Mouse (Mus musculus): ENCODE measurements at regions not wholly inside any gene's neighbourhood (a gene's known extent, or its start where the extent isn't known, plus 50 kb on each side); places are given as distances from the start of the nearest gene placed in this dataset.

- no peak for DNase-seq (ENCODE audit: low read depth, low spot score)
Observed at GRCm38 (mm10) chr12:106864076-106864475, 624.4 kb upstream of the 3110018I06Rik start.

GRCm38 (mm10) chr12:106868036-106868435 lies 620.4 kb upstream of the 3110018I06Rik start:
- DNase-seq (ENCODE audit: low read depth, low spot score): no peak

- no peak for DNase-seq (ENCODE audit: low read depth, low spot score)
Observed at GRCm38 (mm10) chr12:106871481-106871880, 617.0 kb upstream of the 3110018I06Rik start.

DNA sequence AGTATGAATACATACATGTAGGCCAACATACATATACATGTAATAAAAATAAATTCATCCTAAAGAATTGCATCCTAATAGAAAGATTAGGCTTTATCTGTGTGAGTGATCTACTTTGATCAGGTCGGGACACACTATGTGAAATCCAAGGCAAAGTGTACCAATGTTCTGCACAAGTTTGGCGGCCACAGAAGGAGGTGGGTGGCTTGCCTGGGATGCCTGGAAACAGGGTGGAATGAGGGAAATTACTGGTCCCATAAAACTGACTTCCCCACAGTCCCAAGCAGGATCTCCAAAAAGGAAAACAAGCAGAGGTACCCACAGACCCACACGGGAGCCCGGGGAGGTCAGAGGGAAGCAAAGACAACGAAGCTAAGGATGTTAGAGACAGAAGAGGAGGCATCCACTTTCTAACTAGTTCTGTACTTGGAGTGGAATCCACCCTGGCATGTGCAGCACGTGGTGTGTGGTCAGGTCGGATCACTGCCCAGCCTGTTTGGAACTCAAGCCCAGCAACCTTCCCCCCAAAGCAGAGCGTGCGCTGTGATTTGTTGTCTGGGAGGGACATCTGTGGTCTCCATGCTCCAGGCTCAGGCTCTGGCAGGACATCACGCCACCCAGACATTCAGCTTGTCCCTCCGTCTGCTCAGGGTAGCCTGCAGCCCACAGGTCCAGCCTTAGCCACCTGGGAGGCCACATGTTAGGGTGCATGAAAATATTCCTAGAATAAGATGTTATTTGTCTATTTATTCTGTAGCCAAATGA lies 615.3 kb upstream of the 3110018I06Rik start:
- DNase-seq (ENCODE audit: low read depth, low spot score): no peak

GRCm38 (mm10) chr12:106890319-106890718 lies 598.1 kb upstream of the 3110018I06Rik start:
- no peak for DNase-seq (ENCODE audit: low read depth, low spot score)

GRCm38 (mm10) chr12:106894061-106894460 lies 594.4 kb upstream of the 3110018I06Rik start:
- DNase-seq (ENCODE audit: low read depth, low spot score): no peak

- no peak for DNase-seq (ENCODE audit: low read depth, low spot score)
Observed at GRCm38 (mm10) chr12:106904202-106904601, 584.2 kb upstream of the 3110018I06Rik start.

DNA sequence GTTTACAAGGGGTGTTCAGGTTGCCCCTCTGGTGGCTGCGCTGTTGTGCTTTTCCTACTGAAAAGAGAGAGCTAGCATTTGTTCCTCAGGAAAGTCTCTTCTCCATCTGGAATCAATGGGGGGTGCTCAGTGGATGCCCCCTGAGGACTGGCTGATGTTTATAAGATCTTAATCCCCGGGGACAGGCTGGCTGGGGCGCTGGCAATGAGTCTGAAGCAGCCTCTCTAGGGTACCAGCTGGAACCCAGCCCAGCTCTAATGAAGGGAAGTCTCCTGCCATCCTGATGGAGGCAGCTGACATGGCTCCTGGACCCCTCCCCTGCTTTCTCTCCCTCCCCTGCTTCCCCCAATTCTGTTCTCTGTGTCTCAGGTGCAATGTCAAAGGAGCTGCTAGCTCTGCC lies 575.6 kb upstream of the 3110018I06Rik start:
- no peak for DNase-seq (ENCODE audit: low read depth, low spot score)

DNA sequence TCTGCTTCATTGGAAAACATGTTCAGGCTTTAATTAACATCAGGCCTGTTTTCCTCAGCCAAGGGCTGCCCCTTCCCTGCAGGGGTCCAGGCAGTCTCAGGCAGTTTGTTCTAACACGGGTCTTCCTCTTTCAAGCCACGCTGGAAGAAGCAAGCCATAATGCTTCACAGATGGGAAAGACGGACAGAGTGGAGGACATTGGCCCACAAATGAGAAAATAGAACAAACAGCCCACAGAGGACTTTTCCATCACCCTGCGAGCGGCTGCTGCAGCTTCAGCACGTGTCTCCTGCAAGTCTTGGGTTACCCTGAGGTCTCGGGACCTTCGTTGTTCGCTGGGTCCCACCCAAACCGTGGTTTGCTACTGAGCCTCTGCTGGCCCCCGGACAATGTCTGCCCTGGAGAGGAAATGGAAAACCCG lies 565.9 kb upstream of the 3110018I06Rik start:
- no peak for DNase-seq (ENCODE audit: low read depth, low spot score)

- DNase-seq (ENCODE audit: low read depth, low spot score): no peak
Observed at GRCm38 (mm10) chr12:106928389-106928788, 560.0 kb upstream of the 3110018I06Rik start.

GRCm38 (mm10) chr12:106929161-106929560 lies 559.3 kb upstream of the 3110018I06Rik start:
- DNase-seq (ENCODE audit: low read depth, low spot score): no peak

GRCm38 (mm10) chr12:106931591-106931990 lies 556.8 kb upstream of the 3110018I06Rik start:
- DNase-seq (ENCODE audit: low read depth, low spot score): no peak

DNA sequence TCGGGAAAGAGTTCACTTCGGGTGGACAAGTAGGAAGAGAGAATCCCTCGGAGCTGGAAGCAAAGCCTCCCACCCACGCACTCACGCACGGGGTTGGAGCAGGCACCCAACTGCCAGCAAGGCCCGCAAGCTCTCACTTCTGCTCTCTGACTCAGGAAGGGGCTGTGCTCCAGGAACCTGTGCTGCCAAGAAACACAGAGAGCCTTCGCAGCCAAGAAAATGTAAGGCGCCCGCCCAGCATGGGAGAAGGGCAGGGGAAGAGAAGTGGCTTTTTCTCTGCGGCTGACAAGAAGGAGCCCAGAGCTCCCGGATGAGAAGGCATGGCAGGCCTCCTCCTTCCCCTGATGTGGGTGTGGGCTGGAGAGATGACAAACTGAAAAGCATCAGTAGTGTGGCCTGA lies 549.1 kb upstream of the 3110018I06Rik start:
- peak; percentile 9 for DNase-seq (ENCODE audit: low read depth, low spot score)

- DNase-seq (ENCODE audit: low read depth, low spot score): peak; percentile 34
Observed at GRCm38 (mm10) chr12:106943874-106944273, 544.6 kb upstream of the 3110018I06Rik start.

DNA sequence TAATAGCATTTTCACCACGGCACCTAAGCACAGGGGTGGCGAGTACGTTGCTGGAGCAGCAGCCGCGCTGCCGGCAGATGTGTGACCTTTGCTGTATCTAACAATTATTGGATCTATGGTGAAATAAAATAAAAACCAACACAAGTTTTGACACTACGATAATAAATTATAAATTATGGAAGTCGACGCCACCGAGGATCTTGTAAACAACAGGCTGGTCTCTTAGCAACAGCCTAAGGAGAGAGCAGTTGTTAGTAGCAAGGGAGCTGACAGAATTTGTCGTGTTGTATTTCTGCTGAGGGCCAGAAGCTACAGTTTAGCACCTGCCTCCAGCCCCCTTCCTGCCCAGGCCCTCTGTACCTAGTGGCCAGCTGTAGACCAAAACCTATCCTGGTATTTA lies 535.8 kb upstream of the 3110018I06Rik start:
- no peak for DNase-seq (ENCODE audit: low read depth, low spot score)

- DNase-seq (ENCODE audit: low read depth, low spot score): no peak
Observed at GRCm38 (mm10) chr12:106955778-106956177, 532.7 kb upstream of the 3110018I06Rik start.

DNA sequence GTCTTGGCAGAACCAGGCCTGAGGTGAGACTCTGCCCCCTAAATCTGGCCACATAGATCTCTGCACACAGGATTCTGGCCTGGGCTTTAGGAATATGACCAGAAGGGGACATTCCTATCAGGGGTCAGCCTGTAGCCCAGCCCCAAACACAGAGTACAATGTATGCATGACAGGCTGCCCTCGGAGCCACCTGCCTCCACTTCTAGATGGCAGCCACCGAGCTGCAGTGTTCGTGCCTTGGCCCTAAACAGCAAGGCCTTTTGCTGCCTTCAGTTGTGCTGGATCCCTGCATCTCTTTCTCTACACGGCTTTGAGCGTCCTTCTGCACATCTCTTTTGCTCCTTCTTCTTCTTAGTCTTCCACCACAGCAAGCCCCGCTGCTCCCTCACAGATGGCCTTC lies 532.2 kb upstream of the 3110018I06Rik start:
- DNase-seq (ENCODE audit: low read depth, low spot score): no peak

- no peak for DNase-seq (ENCODE audit: low read depth, low spot score)
Observed at GRCm38 (mm10) chr12:106961991-106962390, 526.4 kb upstream of the 3110018I06Rik start.

DNA sequence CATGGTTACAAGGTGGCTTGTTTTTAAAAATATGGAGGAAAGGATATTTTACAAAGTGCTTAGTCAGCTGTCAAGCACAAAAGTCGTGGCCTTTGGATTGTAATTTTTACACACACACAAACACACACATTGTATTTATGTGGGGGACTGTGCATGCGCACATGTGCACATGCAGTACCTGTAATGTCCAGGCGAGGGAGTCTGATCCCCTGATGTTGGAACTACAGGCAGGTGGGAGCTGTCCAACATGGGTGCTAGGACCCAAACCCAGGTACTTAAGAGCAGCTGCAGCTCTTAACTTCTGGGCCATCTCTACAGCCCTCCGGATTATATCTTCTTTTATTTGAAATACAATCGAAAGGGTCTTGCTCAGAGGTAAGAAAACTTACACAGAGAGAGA lies 524.7 kb upstream of the 3110018I06Rik start:
- peak; percentile 85 for DNase-seq (ENCODE audit: low read depth, low spot score)

DNA sequence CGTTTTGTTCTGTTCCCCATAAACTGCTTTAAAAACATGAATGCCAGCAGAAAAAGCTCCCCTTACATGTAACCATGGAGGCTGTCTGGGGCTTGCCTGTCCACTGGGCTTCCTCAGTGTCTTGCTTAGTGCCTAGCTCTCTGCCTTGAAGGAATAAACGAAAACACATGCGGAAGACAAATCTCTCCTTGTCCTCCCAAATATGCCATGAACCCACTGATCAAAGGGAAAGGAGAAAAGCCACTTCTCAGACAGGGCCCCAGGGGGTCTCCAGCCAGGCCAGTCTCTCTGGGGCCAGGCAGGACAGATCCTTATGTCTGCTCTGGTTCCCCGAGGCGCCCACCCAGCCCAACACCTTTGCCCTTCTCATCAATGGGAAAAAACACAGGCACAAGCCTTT lies 518.6 kb upstream of the 3110018I06Rik start:
- no peak for DNase-seq (ENCODE audit: low read depth, low spot score)

GRCm38 (mm10) chr12:106992421-106992820 lies 496.0 kb upstream of the 3110018I06Rik start:
- no peak for DNase-seq (ENCODE audit: low read depth, low spot score)

- no peak for DNase-seq (ENCODE audit: low read depth, low spot score)
Observed at GRCm38 (mm10) chr12:106993011-106993410, 495.4 kb upstream of the 3110018I06Rik start.

DNA sequence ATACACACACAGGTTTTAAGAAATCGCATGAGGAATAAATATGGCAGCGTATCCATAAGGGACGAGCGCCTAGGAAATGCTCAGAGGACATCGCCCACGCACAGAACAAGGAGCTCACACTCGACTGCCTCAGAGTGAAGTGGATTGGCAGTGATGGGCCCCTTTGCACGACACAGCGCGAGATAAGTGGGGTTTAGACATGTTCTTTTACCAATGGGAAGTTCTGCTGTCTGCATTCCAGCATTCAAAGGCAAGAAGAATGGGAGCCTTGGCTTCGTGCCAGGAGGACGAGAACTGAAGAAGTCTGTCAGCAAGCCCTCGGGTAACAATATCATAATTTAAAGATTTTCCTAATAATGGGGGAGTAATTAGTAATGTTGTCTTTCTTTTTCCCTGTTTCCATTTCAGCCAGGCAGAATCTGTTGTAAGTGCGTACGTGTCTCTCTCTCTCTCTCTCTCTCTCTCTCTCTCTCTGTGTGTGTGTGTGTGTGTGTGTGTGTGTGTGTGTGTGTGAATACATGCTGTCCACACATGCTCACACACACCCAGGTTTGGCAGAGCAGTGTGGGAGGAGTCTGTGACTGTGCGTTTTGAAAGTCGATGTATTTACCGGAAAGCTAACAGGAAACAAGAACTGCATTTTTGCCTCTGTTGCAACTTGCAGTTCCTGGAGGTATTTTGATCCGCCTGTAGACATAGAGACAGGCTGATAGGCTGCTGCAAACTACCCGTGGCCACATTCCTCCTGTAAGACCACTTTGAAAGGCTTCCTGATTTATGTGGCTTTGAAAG lies 477.2 kb upstream of the 3110018I06Rik start:
- DNase-seq (ENCODE audit: low read depth, low spot score): no peak
